Mouse (Mus musculus): ENCODE measurements around the gene Vsig2. TPM values are rescaled to one million over a fixed set of nuclear protein-coding genes. Genes with fewer than 3 reads are reported as not detected.
A peak's percentile ranks its signal among the peaks of the same experiment; 100 is the strongest.

Vsig2 gene
- 0.64 and 0.69 TPM in 2 replicates for polyA plus RNA-seq (2015; fragmentation: Nextera tagmentation; extraction: Ambion mirVana)

DNA sequence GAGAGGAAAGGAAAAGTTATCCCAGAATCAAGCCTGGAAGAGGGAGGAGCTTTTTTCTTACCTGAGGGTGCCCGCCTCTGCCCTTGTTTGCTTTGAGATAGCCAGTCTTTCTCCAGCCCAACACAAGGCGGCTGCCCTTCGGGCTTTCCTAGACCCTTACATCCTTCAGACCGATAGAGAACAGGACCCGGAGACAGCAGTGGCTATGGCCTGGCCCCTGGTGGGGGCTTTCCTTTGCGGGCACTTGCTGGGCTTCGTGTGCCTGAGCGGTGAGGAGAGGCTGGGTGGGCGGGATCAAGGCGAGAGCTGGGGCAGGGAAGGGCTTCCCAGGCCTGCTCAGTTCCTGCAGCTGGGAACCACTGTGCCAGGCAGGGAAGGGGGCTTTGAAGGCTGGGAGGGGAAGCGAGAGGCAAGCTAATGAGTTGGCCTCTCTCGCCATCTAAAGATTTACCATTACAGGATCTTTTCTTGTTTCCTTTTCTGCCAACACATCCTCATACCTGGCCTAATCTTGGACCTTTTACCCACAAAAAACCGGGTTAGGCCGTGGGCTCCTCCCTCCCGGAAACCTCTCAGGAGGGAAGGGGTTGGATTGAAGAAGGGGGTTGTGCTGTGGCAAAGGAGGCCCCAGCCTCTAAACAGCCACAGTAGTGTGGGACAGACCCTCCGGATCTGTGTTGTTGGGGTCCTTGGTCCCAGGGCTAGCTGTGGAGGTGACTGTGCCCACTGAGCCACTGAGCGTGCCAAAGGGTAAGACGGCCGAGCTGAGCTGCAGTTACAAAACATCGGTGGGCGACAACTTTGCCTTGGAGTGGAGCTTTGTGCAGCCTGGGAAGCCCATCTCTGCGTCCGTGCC, at the start of gene Vsig2:
Gene Vsig2, plus strand, starts transcription at position 86 of the 856 bp plus-strand sequence.
- 49% methylated on average over 22 of the region's 23 CpGs for WGBS
- ATAC-seq (replicated peaks), result no peak
- H3K36me3 ChIP-seq, result no peaks in the 10 kb centered on the region

GRCm38 (mm10) chr9:37489446-37490120, 49.5 kb upstream of the Vsig2 start:
- peak; percentile 82 for ATAC-seq (replicated peaks)
- Histone ChIP-seq H3K4me3 (peak overlapping the region; percentile 92), H3K27me3 (no peaks in the 10 kb centered on the region), H3K9me3 (no peaks in the 10 kb centered on the region), H3K9ac (replicated peaks) (peak overlapping the region; percentile 93), H3K4me1 (peaks cover 30% of the 10 kb centered on the region), H3K27ac (replicated peaks) (peak overlapping the region; percentile 98), H3K4me2 (replicated peaks) (peak overlapping the region; percentile 86), H3K36me3 (no peaks in the 10 kb centered on the region)
- under 1% methylated on average over 72 of the region's 75 CpGs for WGBS

More for the DNA sequence above, at the start of gene Vsig2:
- peaks cover 6% of the 10 kb centered on the region for H3K27me3 ChIP-seq
- H3K9me3 ChIP-seq, result no peaks in the 10 kb centered on the region
- H3K4me3 ChIP-seq, result no peak within 1 kb of the TSS
- H3K9ac ChIP-seq (replicated peaks), result no peak within 1 kb of the TSS
- H3K4me1 ChIP-seq, result peaks cover 4% of the 10 kb centered on the region
- H3K27ac ChIP-seq (replicated peaks), result no peak within 1 kb of the TSS
- no peak within 1 kb of the TSS for H3K4me2 ChIP-seq (replicated peaks)

- Histone ChIP-seq H3K36me3 (no peaks in the 10 kb centered on the region), H3K27me3 (no peaks in the 10 kb centered on the region), H3K4me1 (peaks cover 15% of the 10 kb centered on the region), H3K27ac (replicated peaks) (no peak overlapping the region), H3K4me2 (replicated peaks) (no peak overlapping the region), H3K9me3 (no peaks in the 10 kb centered on the region), H3K9ac (replicated peaks) (no peak overlapping the region), H3K4me3 (no peak overlapping the region)
- 62% methylated on average over 3 of the region's 3 CpGs for whole genome bisulfite sequencing
- no peak for ATAC-seq (replicated peaks)
These were observed 43.3 kb upstream of the Vsig2 start for GRCm38 (mm10) chr9:37495761-37496160.

GRCm38 (mm10) chr9:37496325-37496724, 42.7 kb upstream of the Vsig2 start:
- Histone ChIP-seq H3K4me2 (replicated peaks) (no peak overlapping the region), H3K4me1 (peaks cover 9% of the 10 kb centered on the region; the same call in 1 of the 2 replicates), H3K27ac (replicated peaks) (no peak overlapping the region), H3K4me3 (no peak overlapping the region), H3K9ac (replicated peaks) (no peak overlapping the region), H3K27me3 (no peaks in the 10 kb centered on the region), H3K36me3 (no peaks in the 10 kb centered on the region), H3K9me3 (no peaks in the 10 kb centered on the region)
- ATAC-seq (replicated peaks), result no peak

DNA sequence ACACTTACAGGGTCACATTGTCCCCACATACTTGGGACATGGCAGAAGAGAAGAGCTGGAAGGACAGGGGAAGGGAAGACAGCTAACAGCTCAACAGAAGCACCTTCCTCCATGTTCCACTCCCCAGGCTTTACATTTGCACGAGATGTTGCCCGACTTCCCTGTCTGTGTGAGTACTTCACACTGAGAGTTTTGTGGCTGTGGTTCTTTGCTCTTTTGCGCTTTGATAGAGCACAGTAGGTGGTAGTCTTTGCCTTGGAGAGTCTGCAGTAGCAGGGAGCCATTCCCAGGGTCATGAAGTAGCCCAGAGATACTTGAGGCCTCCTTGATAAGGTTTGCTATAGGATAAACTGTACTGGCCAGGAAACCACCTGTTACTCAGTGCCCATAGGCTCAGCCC, 38.9 kb upstream of the Vsig2 start:
- Histone ChIP-seq H3K9ac (replicated peaks) (no peak overlapping the region), H3K27me3 (no peaks in the 10 kb centered on the region), H3K27ac (replicated peaks) (no peak overlapping the region), H3K4me2 (replicated peaks) (no peak overlapping the region), H3K36me3 (no peaks in the 10 kb centered on the region), H3K4me1 (peaks cover 3% of the 10 kb centered on the region; the same call in 1 of the 2 replicates), H3K4me3 (no peak overlapping the region), H3K9me3 (no peaks in the 10 kb centered on the region)
- ATAC-seq (replicated peaks), result no peak
- WGBS, result 82% methylated on average over 3 of the region's 3 CpGs

DNA sequence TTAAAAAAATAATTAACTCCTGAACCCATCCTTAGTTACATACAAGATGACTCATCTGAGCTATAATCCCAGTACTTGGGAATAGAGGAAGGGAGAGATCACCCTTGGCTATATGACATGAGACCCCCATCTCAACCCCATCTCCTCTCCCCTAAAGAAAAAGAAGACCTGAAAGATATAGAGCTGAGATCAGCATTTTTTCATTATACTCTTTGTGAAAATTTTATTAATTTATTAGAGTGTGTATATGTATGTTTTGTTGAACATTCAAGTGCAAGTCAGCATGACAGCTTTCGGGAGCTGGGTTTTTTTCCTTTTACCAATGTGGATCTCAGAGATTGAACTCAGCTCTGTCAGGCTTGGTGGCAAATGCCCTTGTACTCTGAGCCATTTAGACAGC, 37.9 kb upstream of the Vsig2 start:
- Histone ChIP-seq H3K27ac (replicated peaks) (no peak overlapping the region), H3K9me3 (no peaks in the 10 kb centered on the region), H3K27me3 (no peaks in the 10 kb centered on the region), H3K4me2 (replicated peaks) (no peak overlapping the region), H3K36me3 (no peaks in the 10 kb centered on the region), H3K4me3 (no peak overlapping the region), H3K9ac (replicated peaks) (no peak overlapping the region), H3K4me1 (no peaks in the 10 kb centered on the region)
- no peak for ATAC-seq (replicated peaks)
- 95% methylated on average over 1 of the region's 1 CpGs for WGBS

- Histone ChIP-seq H3K9me3 (no peaks in the 10 kb centered on the region), H3K27ac (replicated peaks) (no peak overlapping the region), H3K4me1 (0 out of 2 replicates have a peak, but pooled peaks cover 2% of the 10 kb centered on the region), H3K36me3 (no peaks in the 10 kb centered on the region), H3K4me3 (no peak overlapping the region), H3K27me3 (no peaks in the 10 kb centered on the region), H3K4me2 (replicated peaks) (no peak overlapping the region), H3K9ac (replicated peaks) (no peak overlapping the region)
- ATAC-seq (replicated peaks), result no peak
These were observed 34.7 kb upstream of the Vsig2 start for GRCm38 (mm10) chr9:37504348-37504747.

DNA sequence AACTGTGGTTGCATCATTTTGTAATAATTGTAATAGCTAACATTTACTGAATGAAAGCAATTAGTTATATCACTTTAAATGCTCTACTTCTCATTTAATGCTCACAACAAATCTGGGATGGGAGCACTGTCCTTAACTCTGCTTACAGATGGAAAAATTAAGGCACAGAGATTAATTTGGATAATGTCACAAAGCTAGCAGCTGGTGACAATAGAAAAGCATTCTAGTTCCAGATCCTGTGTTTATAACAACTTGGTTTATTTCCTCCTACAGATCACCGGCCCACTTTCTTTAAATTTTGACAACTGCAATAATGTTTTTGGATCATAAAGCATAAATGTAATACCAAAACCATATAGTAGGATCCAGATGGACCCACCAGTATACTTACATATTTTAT, 33.0 kb upstream of the Vsig2 start:
- H3K4me3 ChIP-seq, result no peak overlapping the region
- no peak overlapping the region for H3K4me2 ChIP-seq (replicated peaks)
- no peak overlapping the region for H3K27ac ChIP-seq (replicated peaks)
- no peaks in the 10 kb centered on the region for H3K36me3 ChIP-seq
- WGBS, result 82% methylated on average over 1 of the region's 1 CpGs
- H3K9me3 ChIP-seq, result no peaks in the 10 kb centered on the region
- H3K4me1 ChIP-seq, result 0 out of 2 replicates have a peak, but pooled peaks cover 2% of the 10 kb centered on the region
- H3K27me3 ChIP-seq, result no peaks in the 10 kb centered on the region
- no peak for ATAC-seq (replicated peaks)
- no peak overlapping the region for H3K9ac ChIP-seq (replicated peaks)

DNA sequence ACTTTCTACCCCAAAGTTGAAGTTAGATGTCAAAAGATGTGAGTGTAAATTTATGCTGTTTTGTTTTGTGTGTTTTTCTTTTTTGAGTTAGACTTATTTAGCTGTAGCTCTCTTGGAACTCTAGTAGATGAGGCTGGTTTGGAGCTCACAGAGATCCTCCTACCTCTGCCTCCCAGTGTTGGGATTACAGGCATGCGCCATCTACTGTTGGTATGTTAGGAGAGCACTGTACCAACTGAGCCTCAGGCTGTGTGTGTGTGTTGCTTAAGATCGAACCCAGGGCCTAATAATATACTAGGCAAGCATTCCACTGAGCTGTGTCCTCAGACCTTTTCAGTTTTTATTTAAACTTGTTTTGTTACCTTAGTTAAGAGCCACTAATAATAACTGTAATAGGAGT, 27.0 kb upstream of the Vsig2 start:
- H3K9ac ChIP-seq (replicated peaks), result no peak overlapping the region
- no peak overlapping the region for H3K27ac ChIP-seq (replicated peaks)
- no peak overlapping the region for H3K4me2 ChIP-seq (replicated peaks)
- WGBS, result 91% methylated on average over 2 of the region's 2 CpGs
- H3K4me1 ChIP-seq, result peaks cover 4% of the 10 kb centered on the region; the same call in 1 of the 2 replicates
- ATAC-seq (replicated peaks), result no peak
- no peaks in the 10 kb centered on the region for H3K27me3 ChIP-seq
- no peaks in the 10 kb centered on the region for H3K36me3 ChIP-seq
- no peaks in the 10 kb centered on the region for H3K9me3 ChIP-seq
- no peak overlapping the region for H3K4me3 ChIP-seq

- no peaks in the 10 kb centered on the region for H3K27me3 ChIP-seq
- H3K4me1 ChIP-seq, result peaks cover 6% of the 10 kb centered on the region; the same call in 1 of the 2 replicates
- no peak overlapping the region for H3K4me2 ChIP-seq (replicated peaks)
- no peak for ATAC-seq (replicated peaks)
- H3K9ac ChIP-seq (replicated peaks), result no peak overlapping the region
- no peak overlapping the region for H3K4me3 ChIP-seq
- no peaks in the 10 kb centered on the region for H3K9me3 ChIP-seq
- WGBS, result 67% methylated on average over 3 of the region's 3 CpGs
- H3K27ac ChIP-seq (replicated peaks), result no peak overlapping the region
- peaks cover 6% of the 10 kb centered on the region; the same call in 1 of the 2 replicates for H3K36me3 ChIP-seq
These were observed 24.6 kb upstream of the Vsig2 start for GRCm38 (mm10) chr9:37514456-37514855.

- 67% methylated on average over 1 of the region's 1 CpGs for WGBS
- Histone ChIP-seq H3K4me2 (replicated peaks) (no peak overlapping the region), H3K27me3 (no peaks in the 10 kb centered on the region), H3K36me3 (peaks cover 27% of the 10 kb centered on the region), H3K4me1 (peaks cover 6% of the 10 kb centered on the region; the same call in 1 of the 2 replicates), H3K27ac (replicated peaks) (no peak overlapping the region), H3K9me3 (no peaks in the 10 kb centered on the region), H3K9ac (replicated peaks) (no peak overlapping the region), H3K4me3 (no peak overlapping the region)
- no peak for ATAC-seq (replicated peaks)
These were observed 21.6 kb upstream of the Vsig2 start for GRCm38 (mm10) chr9:37517467-37517866.

GRCm38 (mm10) chr9:37518991-37519390, 20.1 kb upstream of the Vsig2 start:
- Histone ChIP-seq H3K27ac (replicated peaks) (no peak overlapping the region), H3K9ac (replicated peaks) (no peak overlapping the region), H3K27me3 (no peaks in the 10 kb centered on the region), H3K4me3 (no peak overlapping the region), H3K36me3 (peaks cover 38% of the 10 kb centered on the region), H3K9me3 (no peaks in the 10 kb centered on the region), H3K4me1 (peaks cover 6% of the 10 kb centered on the region; the same call in 1 of the 2 replicates), H3K4me2 (replicated peaks) (no peak overlapping the region)
- WGBS, result 81% methylated on average over 8 of the region's 8 CpGs
- ATAC-seq (replicated peaks), result no peak

Measured in forebrain, embryonic 15.5 days (tissue).